Mouse (Mus musculus) lung, adult 2 months (tissue): ENCODE measurements around the gene Patj.

Experiments used
- CTCF ChIP-seq: fragments of 200-500 bp; IDR thresholded peaks from 2 replicates; pipeline ENCODE4 v1.5.1; 2011; ENCODE audit warnings: mild to moderate bottlenecking, low read length, control low read depth; ENCODE audit not compliant: insufficient read depth
- POLR2A ChIP-seq: fragments of 200-500 bp; IDR thresholded peaks from 2 replicates; pipeline ENCODE4 v1.6.1; 2011; ENCODE audit warnings: low read depth, mild to moderate bottlenecking, control low read depth, low read length, borderline replicate concordance; ENCODE audit errors: extremely low read depth

DNA sequence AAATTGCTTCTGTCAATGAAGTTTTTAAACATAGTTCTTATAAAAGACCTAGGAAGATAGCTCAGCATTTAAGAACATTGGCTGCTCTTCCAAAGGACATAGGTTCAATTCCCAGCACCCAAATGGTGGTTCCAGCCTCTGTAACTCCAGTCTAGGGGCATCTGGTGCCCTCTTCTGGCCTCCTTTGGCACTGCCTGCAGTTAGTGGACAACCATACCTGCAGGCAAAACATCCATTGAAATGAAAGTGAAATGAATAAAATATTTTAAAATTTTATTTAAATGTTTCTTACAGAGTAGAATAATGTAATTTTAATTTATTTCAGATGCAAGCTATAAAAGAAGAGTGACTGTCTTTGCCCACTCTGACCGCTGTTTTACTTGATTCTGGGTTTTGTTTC, 294.4 kb downstream of the Patj start:
- no peak for TF ChIP-seq CTCF
- TF ChIP-seq POLR2A: no peak
